Mouse (Mus musculus) heart, postnatal 0 days (tissue): ENCODE data around the gene Gm15128. TPM values are rescaled to one million over a fixed set of nuclear protein-coding genes. Genes with fewer than 3 reads are reported as not detected.
"Not testable (repeated sequence)": the region's sequence is repeated elsewhere in the genome, so short reads cannot be mapped to it uniquely, and the experiment has no call there.

Source experiments
- ATAC-seq: fragments of 200-750 bp; cut with Nextera tagmentation; 2 replicates; pipeline ENCODE4 v1.8.0; 2017; ENCODE audit warnings: low read depth, moderate number of reproducible peaks, moderate library complexity; ENCODE audit not compliant: insufficient read depth
- DNase-seq: peaks from one replicate; pipeline ENCODE4 v3.0.0-alpha.2; 2016; ENCODE audit warnings: low spot score
- H3K27ac ChIP-seq: fragments of 300-500 bp; sonication (generic); 2 replicates; pipeline ENCODE4 v1.5.1; 2014; ENCODE audit warnings: low read depth, mild to moderate bottlenecking
- H3K27me3 ChIP-seq: fragments of 300-500 bp; sonication (generic); 2 replicates; pipeline ENCODE4 v1.6.1; 2014; ENCODE audit warnings: low read length, mixed read lengths; ENCODE audit not compliant: control insufficient read depth, insufficient read depth
- H3K36me3 ChIP-seq: fragments of 300-500 bp; sonication (generic); replicated peaks from 2 replicates; pipeline ENCODE4 v1.6.1; 2014; ENCODE audit warnings: low read length, mixed read lengths; ENCODE audit not compliant: control insufficient read depth, insufficient read depth
- H3K4me1 ChIP-seq: fragments of 300-500 bp; sonication (generic); 2 replicates; pipeline ENCODE4 v1.6.1; 2014; ENCODE audit warnings: antibody characterized with exemption; ENCODE audit not compliant: control insufficient read depth, insufficient read depth
- H3K4me2 ChIP-seq: fragments of 300-500 bp; sonication (generic); 2 replicates; pipeline ENCODE4 v1.6.1; 2014; ENCODE audit warnings: low read depth, mild to moderate bottlenecking, low read length, moderate library complexity
- H3K4me3 ChIP-seq: fragments of 300-500 bp; sonication (generic); 2 replicates; pipeline ENCODE4 v1.5.1; 2014; ENCODE audit warnings: low read depth, low read length
- H3K9ac ChIP-seq: fragments of 300-500 bp; sonication (generic); replicated peaks from 2 replicates; pipeline ENCODE4 v1.6.1; 2014; ENCODE audit warnings: low read depth, low read length, mixed read lengths
- H3K9me3 ChIP-seq: fragments of 300-500 bp; sonication (generic); replicated peaks from 2 replicates; pipeline ENCODE4 v1.6.1; 2016; ENCODE audit warnings: low read length; ENCODE audit not compliant: control insufficient read depth
- WGBS: fragments of 180-500 bp; shearing (Covaris S2); extraction: QIAGEN DNeasy Blood & Tissue Kit; methylation state at CpG from one replicate; pipeline ENCODE4 v1.1.7; 2014; 5-methylcytosine and 5-hydroxymethylcytosine counted together
- polyA plus RNA-seq: library from polyadenylated mRNA; unstranded; fragments of >200 nt; fragmentation: Nextera tagmentation; extraction: Ambion mirVana; gene quantifications from 2 replicates; pipeline ENCODE4 v1.2.1, GENCODE M21; 2015
- total RNA-seq: library from RNA; depleted of rRNA; stranded (reverse); fragments of >200 nt; gene quantifications from 2 replicates; pipeline ENCODE4 v1.2.3, GENCODE M21; 2014; ENCODE audit warnings: low replicate concordance; rRNA removed

Gm15128 gene
- not detected in 2 replicates for total RNA-seq
- not detected in 2 replicates for polyA plus RNA-seq

- H3K9me3 ChIP-seq, ATAC-seq, H3K27me3 ChIP-seq, H3K4me1 ChIP-seq, H3K4me2 ChIP-seq, H3K27ac ChIP-seq, H3K4me3 ChIP-seq, H3K9ac ChIP-seq, H3K36me3 ChIP-seq, DNase-seq: not testable (repeated sequence)
- WGBS: 60% methylated on average over 7 of the region's 7 CpGs
These were observed at the start of gene Gm15128 for GRCm38 (mm10) chrX:147765691-147766090. Gm15128 (plus strand) TSS chrX:147765991.

Other genes with a start within 250 kb of the Gm15128 start
- gene Lrch2, start 211.9 kb upstream of the Gm15128 start, total RNA-seq: 2.2 and 7.4 TPM in 2 replicates
- 0.96 and 1.1 TPM in 2 replicates for gene Lrch2, start 211.9 kb upstream of the Gm15128 start, polyA plus RNA-seq
- not detected in 2 replicates for gene Gm15080, start 227.0 kb downstream of the Gm15128 start, total RNA-seq
- not detected in 2 replicates for gene Gm15080, start 227.0 kb downstream of the Gm15128 start, polyA plus RNA-seq